Mouse (Mus musculus): ENCODE data around the gene Pygo2. TPM values are rescaled to one million over a fixed set of nuclear protein-coding genes. Genes with fewer than 3 reads are reported as not detected.

Pygo2 gene
- polyA plus RNA-seq, 1 experiment = 18.1 TPM

GRCm38 (mm10) chr3:89468268-89468667 lies 38.3 kb downstream of the Pygo2 start:
- H3K27ac ChIP-seq (ENCODE audit: control insufficient read depth, insufficient read depth, low read depth, low read length) = no peak overlapping the region
- no peak for TF ChIP-seq POLR2A (IDR thresholded peaks at IDR 0.05; ENCODE audit: control insufficient read depth, low read depth, low read length)
- TF ChIP-seq CTCF (IDR thresholded peaks at IDR 0.05; ENCODE audit: control insufficient read depth, insufficient read depth, insufficient replicate concordance, low read depth, low read length) = no peak
- no peaks in the 10 kb centered on the region for H3K36me3 ChIP-seq (ENCODE audit: control insufficient read depth, insufficient read depth, low read length)

GRCm38 (mm10) chr3:89472280-89472679 lies 42.3 kb downstream of the Pygo2 start:
- Histone ChIP-seq H3K36me3 (ENCODE audit: control insufficient read depth, insufficient read depth, low read length) (no peaks in the 10 kb centered on the region), H3K4me1 (ENCODE audit: control insufficient read depth, insufficient read depth, low read length) (peaks cover 2% of the 10 kb centered on the region; the same call in 1 of the 2 replicates), H3K4me3 (ENCODE audit: control insufficient read depth, low read depth, low read length) (no peak overlapping the region), H3K27me3 (ENCODE audit: control insufficient read depth, insufficient read depth, low read length) (no peaks in the 10 kb centered on the region), H3K27ac (ENCODE audit: control insufficient read depth, insufficient read depth, low read depth, low read length) (no peak overlapping the region)
- TF ChIP-seq POLR2A (IDR thresholded peaks at IDR 0.05; ENCODE audit: control insufficient read depth, low read depth, low read length) (no peak), CTCF (IDR thresholded peaks at IDR 0.05; ENCODE audit: control insufficient read depth, insufficient read depth, insufficient replicate concordance, low read depth, low read length) (no peak)

More at GRCm38 (mm10) chr3:89468268-89468667, 38.3 kb downstream of the Pygo2 start:
- Histone ChIP-seq H3K4me3 (ENCODE audit: control insufficient read depth, low read depth, low read length) (no peak overlapping the region), H3K4me1 (ENCODE audit: control insufficient read depth, insufficient read depth, low read length) (peaks cover 2% of the 10 kb centered on the region), H3K27me3 (ENCODE audit: control insufficient read depth, insufficient read depth, low read length) (no peaks in the 10 kb centered on the region)

GRCm38 (mm10) chr3:89473838-89474237 lies 43.8 kb downstream of the Pygo2 start:
- TF ChIP-seq CTCF (IDR thresholded peaks at IDR 0.05; ENCODE audit: control insufficient read depth, insufficient read depth, insufficient replicate concordance, low read depth, low read length) (no peak), POLR2A (IDR thresholded peaks at IDR 0.05; ENCODE audit: control insufficient read depth, low read depth, low read length) (no peak)
- Histone ChIP-seq H3K27me3 (ENCODE audit: control insufficient read depth, insufficient read depth, low read length) (no peaks in the 10 kb centered on the region), H3K27ac (ENCODE audit: control insufficient read depth, insufficient read depth, low read depth, low read length) (no peak overlapping the region), H3K4me3 (ENCODE audit: control insufficient read depth, low read depth, low read length) (no peak overlapping the region), H3K4me1 (ENCODE audit: control insufficient read depth, insufficient read depth, low read length) (peaks cover 2% of the 10 kb centered on the region; the same call in 1 of the 2 replicates), H3K36me3 (ENCODE audit: control insufficient read depth, insufficient read depth, low read length) (no peaks in the 10 kb centered on the region)

GRCm38 (mm10) chr3:89479055-89479454 lies 49.0 kb downstream of the Pygo2 start:
- Histone ChIP-seq H3K36me3 (ENCODE audit: control insufficient read depth, insufficient read depth, low read length) (no peaks in the 10 kb centered on the region), H3K27me3 (ENCODE audit: control insufficient read depth, insufficient read depth, low read length) (no peaks in the 10 kb centered on the region), H3K4me1 (ENCODE audit: control insufficient read depth, insufficient read depth, low read length) (no peaks in the 10 kb centered on the region), H3K27ac (ENCODE audit: control insufficient read depth, insufficient read depth, low read depth, low read length) (no peak overlapping the region), H3K4me3 (ENCODE audit: control insufficient read depth, low read depth, low read length) (no peak overlapping the region)
- TF ChIP-seq POLR2A (IDR thresholded peaks at IDR 0.05; ENCODE audit: control insufficient read depth, low read depth, low read length) (no peak), CTCF (IDR thresholded peaks at IDR 0.05; ENCODE audit: control insufficient read depth, insufficient read depth, insufficient replicate concordance, low read depth, low read length) (no peak)

GRCm38 (mm10) chr3:89481488-89481887 lies 51.5 kb downstream of the Pygo2 start:
- no peaks in the 10 kb centered on the region for H3K36me3 ChIP-seq (ENCODE audit: control insufficient read depth, insufficient read depth, low read length)
- no peaks in the 10 kb centered on the region for H3K27me3 ChIP-seq (ENCODE audit: control insufficient read depth, insufficient read depth, low read length)
- no peak overlapping the region for H3K4me3 ChIP-seq (ENCODE audit: control insufficient read depth, low read depth, low read length)
- TF ChIP-seq POLR2A (IDR thresholded peaks at IDR 0.05; ENCODE audit: control insufficient read depth, low read depth, low read length) = no peak
- TF ChIP-seq CTCF (IDR thresholded peaks at IDR 0.05; ENCODE audit: control insufficient read depth, insufficient read depth, insufficient replicate concordance, low read depth, low read length) = peak; percentile 62; the same call in 1 of the 2 replicates
- H3K27ac ChIP-seq (ENCODE audit: control insufficient read depth, insufficient read depth, low read depth, low read length) = no peak overlapping the region
- H3K4me1 ChIP-seq (ENCODE audit: control insufficient read depth, insufficient read depth, low read length) = peaks cover 4% of the 10 kb centered on the region

- H3K27me3 ChIP-seq (ENCODE audit: control insufficient read depth, insufficient read depth, low read length) = no peaks in the 10 kb centered on the region
- peaks cover 4% of the 10 kb centered on the region for H3K4me1 ChIP-seq (ENCODE audit: control insufficient read depth, insufficient read depth, low read length)
- no peak overlapping the region for H3K27ac ChIP-seq (ENCODE audit: control insufficient read depth, insufficient read depth, low read depth, low read length)
- no peak for TF ChIP-seq POLR2A (IDR thresholded peaks at IDR 0.05; ENCODE audit: control insufficient read depth, low read depth, low read length)
- TF ChIP-seq CTCF (IDR thresholded peaks at IDR 0.05; ENCODE audit: control insufficient read depth, insufficient read depth, insufficient replicate concordance, low read depth, low read length) = no peak
- H3K4me3 ChIP-seq (ENCODE audit: control insufficient read depth, low read depth, low read length) = no peak overlapping the region
- H3K36me3 ChIP-seq (ENCODE audit: control insufficient read depth, insufficient read depth, low read length) = no peaks in the 10 kb centered on the region
Measured at GRCm38 (mm10) chr3:89482249-89482648, 52.2 kb downstream of the Pygo2 start.

Other genes starting within 250 kb of the Pygo2 start
- 5.7 and 7.1 TPM in 2 replicates for gene Fam189b, start 247.1 kb upstream of the Pygo2 start, polyA plus RNA-seq (2012; rRNA removed)
- 17.4 and 19.9 TPM in 2 replicates for gene Gba, start 227.3 kb upstream of the Pygo2 start, polyA plus RNA-seq (2012; rRNA removed)
- 66.6 and 73.2 TPM in 2 replicates for gene Thbs3, start 215.0 kb upstream of the Pygo2 start, polyA plus RNA-seq (2012; rRNA removed)
- gene Mtx1, start 203.1 kb upstream of the Pygo2 start, polyA plus RNA-seq (2012; rRNA removed) = 482 and 525 TPM in 2 replicates
- gene Muc1, start 201.2 kb upstream of the Pygo2 start, polyA plus RNA-seq (2012; rRNA removed) = 35.1 and 38.3 TPM in 2 replicates
- gene Krtcap2, start 184.2 kb upstream of the Pygo2 start, polyA plus RNA-seq (2012; rRNA removed) = 30.7 and 43.7 TPM in 2 replicates
- gene Trim46, start 183.9 kb upstream of the Pygo2 start, polyA plus RNA-seq (2012; rRNA removed) = 27.7 and 27.9 TPM in 2 replicates
- gene Dpm3, start 170.9 kb upstream of the Pygo2 start, polyA plus RNA-seq (2012; rRNA removed) = 42.2 and 53.9 TPM in 2 replicates
- 9.7 and 12.7 TPM in 2 replicates for gene Slc50a1, start 159.6 kb upstream of the Pygo2 start, polyA plus RNA-seq (2012; rRNA removed)
- gene Efna1, start 149.1 kb upstream of the Pygo2 start, polyA plus RNA-seq (2012; rRNA removed) = 1.1 and 1.7 TPM in 2 replicates
- 9.9 and 13.3 TPM in 2 replicates for gene Efna3, start 107.2 kb upstream of the Pygo2 start, polyA plus RNA-seq (2012; rRNA removed)
- 1.1 and 1.6 TPM in 2 replicates for gene Efna4, start 92.2 kb upstream of the Pygo2 start, polyA plus RNA-seq (2012; rRNA removed)
- 39.7 and 51.1 TPM in 2 replicates for gene Adam15, start 80.2 kb upstream of the Pygo2 start, polyA plus RNA-seq (2012; rRNA removed)
- gene Dcst2, start 68.2 kb upstream of the Pygo2 start, polyA plus RNA-seq (2012; rRNA removed) = 108 and 110 TPM in 2 replicates
- 74.5 and 81.0 TPM in 2 replicates for gene Dcst1, start 65.0 kb upstream of the Pygo2 start, polyA plus RNA-seq (2012; rRNA removed)
- 4.4 and 5.9 TPM in 2 replicates for gene Zbtb7b, start 35.4 kb upstream of the Pygo2 start, polyA plus RNA-seq (2012; rRNA removed)
- gene Lenep, start 27.4 kb upstream of the Pygo2 start, polyA plus RNA-seq (2012; rRNA removed) = not detected in 2 replicates
- 67.6 and 71.8 TPM in 2 replicates for gene Flad1, start 18.3 kb upstream of the Pygo2 start, polyA plus RNA-seq (2012; rRNA removed)
- 14.7 and 16.5 TPM in 2 replicates for gene Cks1b, start 11.8 kb upstream of the Pygo2 start, polyA plus RNA-seq (2012; rRNA removed)
- 15.7 and 17.3 TPM in 2 replicates for gene Shc1, start 11.8 kb upstream of the Pygo2 start, polyA plus RNA-seq (2012; rRNA removed)
- 8.2 and 9.9 TPM in 2 replicates for gene Pbxip1, start 6.5 kb downstream of the Pygo2 start, polyA plus RNA-seq (2012; rRNA removed)
- gene Pmvk, start 24.3 kb downstream of the Pygo2 start, polyA plus RNA-seq (2012; rRNA removed) = 21.0 and 23.1 TPM in 2 replicates
- gene Kcnn3, start 90.0 kb downstream of the Pygo2 start, polyA plus RNA-seq (2012; rRNA removed) = 1.7 and 2.3 TPM in 2 replicates

Measured in testis, adult 2 months (tissue).